Mouse (Mus musculus): Measurements from ENCODE around the gene Gm10229.
"Not testable (repeated sequence)": the region's sequence is repeated elsewhere in the genome, so short reads cannot be mapped to it uniquely, and the experiment has no call there.

Gene Gm10229

GRCm38 (mm10) chr16:89014984-89015383 is at the start of gene Gm10229:
Gene Gm10229 (plus strand): TSS chr16:89015284.
- not testable (repeated sequence) for DNase-seq

GRCm38 (mm10) chr16:89010659-89011058 is 4.4 kb upstream of the Gm10229 start, which contains the start of gene Krtap22-2:
Gene Krtap22-2 (minus strand): TSS chr16:89010759.
- DNase-seq: no peak

GRCm38 (mm10) chr16:89013973-89014372 is 1.1 kb upstream of the Gm10229 start:
- no peak for DNase-seq

- not testable (repeated sequence) for DNase-seq
Observed at GRCm38 (mm10) chr16:89031399-89031798, 16.3 kb downstream of the Gm10229 start, which contains the start of gene Krtap6-1. Gene Krtap6-1 (plus strand): TSS chr16:89031699.

- not testable (repeated sequence) for DNase-seq
Observed at GRCm38 (mm10) chr16:89041372-89041771, 26.3 kb downstream of the Gm10229 start, which contains the start of gene Gm10228. Gene Gm10228 (minus strand): TSS chr16:89041472.

GRCm38 (mm10) chr16:89047783-89048182 is 32.7 kb downstream of the Gm10229 start, which contains the start of gene Krtap6-5:
Gene Krtap6-5 (minus strand): TSS chr16:89047883.
- no peak for DNase-seq

GRCm38 (mm10) chr16:89063902-89064301 is 48.8 kb downstream of the Gm10229 start, which contains the start of gene 1110025L11Rik:
Gene 1110025L11Rik (minus strand): TSS chr16:89064002.
- DNase-seq: not testable (repeated sequence)
